25 mouse cellular contexts compared by ENCODE assay signal in genomic region chr11:120064006-120064667, GRCm38 (mm10). TPM values are rescaled to one million over a fixed set of nuclear protein-coding genes. Genes with fewer than 3 reads are reported as not detected.
DNase-seq lines count a peak whose midpoint lies in the region; ATAC-seq and TF ChIP-seq lines count a peak whose summit lies in the region.
"Had no signal": no experiment of that assay in that cellular context is flagged by ENCODE, and none has a peak within 500 bp of the region (broad histone marks: within the 10 kb centered on the region; RNA-seq: fewer than 3 reads in every experiment).

No protein-coding gene starts in this region.

- no peak overlapping the region for H3K27ac ChIP-seq in limb, embryonic 14.5 days (replicated peaks; ENCODE audit: low read depth, low read length)
- H3K27ac ChIP-seq in limb, embryonic 10.5 days = no peak overlapping the region
- H3K27ac ChIP-seq in spleen, adult 2 months (ENCODE audit: insufficient read depth, low read length) = 0 out of 2 replicates have a peak overlapping the region, but pooled peaks have one; percentile 41
- H3K27ac ChIP-seq in limb, embryonic 15.5 days = no peak overlapping the region
- H3K27ac ChIP-seq in layer of hippocampus, adult 2 months = no peak overlapping the region
- H3K27ac ChIP-seq: embryonic facial prominence, embryonic 10.5 days; forebrain, embryonic 15.5 days; hindbrain, embryonic 10.5 days; midbrain, embryonic 15.5 days; stomach, embryonic 15.5 days had no signal

- H3K4me1 ChIP-seq in limb, embryonic 14.5 days (ENCODE audit: control insufficient read depth, insufficient read depth, low read length) = no peaks in the 10 kb centered on the region
- peaks cover 23% of the 10 kb centered on the region for H3K4me1 ChIP-seq in limb, embryonic 10.5 days
- no peaks in the 10 kb centered on the region; the same call in 1 of the 2 replicates for H3K4me1 ChIP-seq in spleen, adult 2 months (ENCODE audit: control insufficient read depth, insufficient read depth, insufficient read length)
- no peaks in the 10 kb centered on the region for H3K4me1 ChIP-seq in limb, embryonic 15.5 days
- H3K4me1 ChIP-seq: forebrain, embryonic 15.5 days; midbrain, embryonic 15.5 days; stomach, embryonic 15.5 days had no signal

- H3K9me3 ChIP-seq in limb, embryonic 14.5 days (ENCODE audit: control insufficient read depth, low read length) = no peaks in the 10 kb centered on the region
- H3K9me3 ChIP-seq in limb, embryonic 10.5 days (replicated peaks) = no peaks in the 10 kb centered on the region
- H3K9me3 ChIP-seq in limb, embryonic 15.5 days = no peaks in the 10 kb centered on the region
- H3K9me3 ChIP-seq: embryonic facial prominence, embryonic 10.5 days; forebrain, embryonic 15.5 days; heart, embryonic 12.5 days; hindbrain, embryonic 10.5 days; midbrain, embryonic 15.5 days; stomach, embryonic 15.5 days had no signal

- H3K4me3 ChIP-seq in limb, embryonic 14.5 days (replicated peaks; ENCODE audit: low read length) = no peak overlapping the region
- no peak overlapping the region for H3K4me3 ChIP-seq in limb, embryonic 10.5 days
- no peak overlapping the region for H3K4me3 ChIP-seq in spleen, adult 2 months (ENCODE audit: extremely low read depth, insufficient read depth, insufficient read length)
- no peak overlapping the region for H3K4me3 ChIP-seq in limb, embryonic 15.5 days
- no peak overlapping the region for H3K4me3 ChIP-seq in layer of hippocampus, adult 2 months
- H3K4me3 ChIP-seq: embryonic facial prominence, embryonic 10.5 days; forebrain, embryonic 15.5 days; heart, embryonic 12.5 days; hindbrain, embryonic 10.5 days; midbrain, embryonic 15.5 days; stomach, embryonic 15.5 days had no signal

- ATAC-seq in limb, embryonic 14.5 days (ENCODE audit: low FRiP score, low read depth) = peak; percentile 20; the same call in 1 of the 2 replicates
- 0 out of 2 replicates have a peak, but pooled peaks have one; percentile 16 for ATAC-seq in limb, embryonic 15.5 days (ENCODE audit: insufficient number of reproducible peaks, low FRiP score, low TSS enrichment, low read depth)
- 0 out of 2 replicates have a peak, but pooled peaks have one; percentile 15 for ATAC-seq in neutrophil, adult 5-6 weeks (ENCODE audit: extremely low read depth, insufficient number of reproducible peaks, low FRiP score, poor library complexity, severe bottlenecking)
- ATAC-seq: activated CD4-positive, CD25-positive, alpha-beta regulatory T cell, adult 4 months; forebrain, embryonic 15.5 days had no signal

- no peaks in the 10 kb centered on the region for H3K27me3 ChIP-seq in limb, embryonic 14.5 days (ENCODE audit: control insufficient read depth, insufficient read depth, low read length)
- H3K27me3 ChIP-seq in limb, embryonic 10.5 days (ENCODE audit: low read depth, poor library complexity, severe bottlenecking) = no peaks in the 10 kb centered on the region
- H3K27me3 ChIP-seq in spleen, adult 2 months (ENCODE audit: control insufficient read depth, insufficient read depth, low read length) = no peaks in the 10 kb centered on the region
- H3K27me3 ChIP-seq in limb, embryonic 15.5 days = no peaks in the 10 kb centered on the region
- H3K27me3 ChIP-seq: forebrain, embryonic 15.5 days; heart, embryonic 12.5 days; midbrain, embryonic 15.5 days; stomach, embryonic 15.5 days had no signal

- 92% methylated on average over 13 of the region's 13 CpGs for WGBS in limb, embryonic 14.5 days
- WGBS in limb, embryonic 10.5 days = 89% methylated on average over 12 of the region's 13 CpGs
- 51% methylated on average over 13 of the region's 13 CpGs for WGBS in spleen, adult 2 months
- 84% methylated on average over 13 of the region's 13 CpGs for WGBS in limb, embryonic 15.5 days

- no peak for DNase-seq in limb, embryonic 14.5 days (ENCODE audit: low spot score)
- DNase-seq in limb, embryonic 10.5 days (ENCODE audit: low spot score) = no peak
- no peak for DNase-seq in spleen, adult 2 months (ENCODE audit: low read depth in 1 of 2, low spot score in 2 of 2)
- no peak for DNase-seq in spleen, postnatal 14 days (ENCODE audit: low spot score in 2 of 2)
- DNase-seq in layer of hippocampus, adult 2 months (ENCODE audit: low spot score in 2 of 2) = no peak
- no peak for DNase-seq in urinary bladder, postnatal 14 days (ENCODE audit: low spot score)
- DNase-seq: adrenal gland, adult 8-10 months; B cell, adult 2 months; cerebellum, adult 8-10 months; gastrocnemius, postnatal 10 days; heart, postnatal 10 days; kidney, adult 8-10 months; kidney, postnatal 14 days; lung, adult 2 months; lung, postnatal 14 days; thymus, postnatal 25 days had no signal

- H3K9ac ChIP-seq in limb, embryonic 14.5 days (ENCODE audit: low read depth, low read length, severe bottlenecking) = no peak overlapping the region
- H3K9ac ChIP-seq in limb, embryonic 15.5 days = no peak overlapping the region
- H3K9ac ChIP-seq: forebrain, embryonic 15.5 days; heart, embryonic 12.5 days; midbrain, embryonic 15.5 days; stomach, embryonic 15.5 days had no signal

- no peak for TF ChIP-seq POLR2A in limb, embryonic 14.5 days (IDR thresholded peaks at IDR 0.05; ENCODE audit: borderline replicate concordance, extremely low read depth, insufficient read depth, insufficient read length)
- no peak for TF ChIP-seq POLR2A in spleen, adult 2 months (IDR thresholded peaks at IDR 0.05; ENCODE audit: low read depth, low read length)

- no peak overlapping the region for H3K4me2 ChIP-seq in limb, embryonic 14.5 days (replicated peaks; ENCODE audit: low read depth, low read length, severe bottlenecking)
- no peak overlapping the region for H3K4me2 ChIP-seq in limb, embryonic 15.5 days
- H3K4me2 ChIP-seq: forebrain, embryonic 15.5 days; heart, embryonic 12.5 days; midbrain, embryonic 15.5 days; stomach, embryonic 15.5 days had no signal

- no peak for TF ChIP-seq CTCF in spleen, adult 2 months (IDR thresholded peaks at IDR 0.05; ENCODE audit: extremely low read depth, insufficient read depth, insufficient read length, insufficient replicate concordance)
- TF ChIP-seq CTCF in layer of hippocampus, adult 2 months (conservative IDR thresholded peaks at IDR 0.05) = no peak

- peaks cover 53% of the 10 kb centered on the region for H3K36me3 ChIP-seq in limb, embryonic 14.5 days (ENCODE audit: control insufficient read depth, insufficient read depth, low read length)
- H3K36me3 ChIP-seq in limb, embryonic 10.5 days = peaks cover 60% of the 10 kb centered on the region
- H3K36me3 ChIP-seq in spleen, adult 2 months (ENCODE audit: control insufficient read depth, insufficient read depth, low read length) = no peaks in the 10 kb centered on the region
- H3K36me3 ChIP-seq in limb, embryonic 15.5 days = peaks cover 58% of the 10 kb centered on the region

RNA-seq across cellular contexts. Expression of gene Aatk, which starts 17.2 kb away (rescaled TPM):
- 14.8 and 19.0 TPM in 2 replicates for polyA plus RNA-seq in limb, embryonic 14.5 days (2012; rRNA removed)
- polyA plus RNA-seq in limb, embryonic 14.5 days (2014; fragmentation: Nextera tagmentation; extraction: Ambion mirVana) = 5.9 and 8.1 TPM in 2 replicates
- polyA plus RNA-seq in limb, embryonic 10.5 days (2016; fragmentation: Nextera tagmentation; extraction: Ambion mirVana) = 0.78 and 1.7 TPM in 2 replicates
- 7.4 and 9.1 TPM in 2 replicates for polyA plus RNA-seq in spleen, adult 2 months (2012; rRNA removed)
- 6.1 and 7.1 TPM in 2 replicates for polyA plus RNA-seq in limb, embryonic 15.5 days (2015; fragmentation: Nextera tagmentation; extraction: Ambion mirVana)
- total RNA-seq in neutrophil, adult 5-6 weeks (2017) = 14.4 and 16.2 TPM in 2 replicates
- 100 to 1,000 TPM; 196 to 207 TPM for total RNA-seq in layer of hippocampus, adult 2 months (2021)
- polyA plus RNA-seq: activated CD4-positive, CD25-positive, alpha-beta regulatory T cell, adult 4 months had no signal

RNA-seq across cellular contexts. Expression of gene Cep131, which starts 22.5 kb away (rescaled TPM):
- 26.6 and 31.7 TPM in 2 replicates for polyA plus RNA-seq in limb, embryonic 14.5 days (2012; rRNA removed)
- polyA plus RNA-seq in limb, embryonic 14.5 days (2014; fragmentation: Nextera tagmentation; extraction: Ambion mirVana) = 23.3 and 23.8 TPM in 2 replicates
- 46.7 and 55.2 TPM in 2 replicates for polyA plus RNA-seq in limb, embryonic 10.5 days (2016; fragmentation: Nextera tagmentation; extraction: Ambion mirVana)
- polyA plus RNA-seq in spleen, adult 2 months (2012; rRNA removed) = 4.5 and 7.5 TPM in 2 replicates
- polyA plus RNA-seq in limb, embryonic 15.5 days (2015; fragmentation: Nextera tagmentation; extraction: Ambion mirVana) = 20.9 and 21.3 TPM in 2 replicates
- 6.3 and 12.6 TPM in 2 replicates for total RNA-seq in neutrophil, adult 5-6 weeks (2017)
- total RNA-seq in layer of hippocampus, adult 2 months (2021) = 10 to 100 TPM; 35.6 to 37.0 TPM

RNA-seq across cellular contexts. Expression of gene Tepsin, which starts 34.4 kb away (rescaled TPM):
- polyA plus RNA-seq in limb, embryonic 14.5 days (2012; rRNA removed) = 50.4 and 61.9 TPM in 2 replicates
- polyA plus RNA-seq in limb, embryonic 14.5 days (2014; fragmentation: Nextera tagmentation; extraction: Ambion mirVana) = 14.8 and 17.1 TPM in 2 replicates
- polyA plus RNA-seq in limb, embryonic 10.5 days (2016; fragmentation: Nextera tagmentation; extraction: Ambion mirVana) = 21.4 and 23.0 TPM in 2 replicates
- 34.3 and 44.0 TPM in 2 replicates for polyA plus RNA-seq in spleen, adult 2 months (2012; rRNA removed)
- polyA plus RNA-seq in limb, embryonic 15.5 days (2015; fragmentation: Nextera tagmentation; extraction: Ambion mirVana) = 17.8 TPM in 2 replicates
- total RNA-seq in neutrophil, adult 5-6 weeks (2017) = 15.5 and 30.6 TPM in 2 replicates
- 10 to 100 TPM; 16.3 to 17.1 TPM for total RNA-seq in layer of hippocampus, adult 2 months (2021)

RNA-seq across cellular contexts. Expression of gene Ndufaf8, which starts 34.6 kb away (rescaled TPM):
- polyA plus RNA-seq in limb, embryonic 14.5 days (2012; rRNA removed) = 33.9 and 40.0 TPM in 2 replicates
- polyA plus RNA-seq in limb, embryonic 14.5 days (2014; fragmentation: Nextera tagmentation; extraction: Ambion mirVana) = 81.2 and 85.2 TPM in 2 replicates
- polyA plus RNA-seq in limb, embryonic 10.5 days (2016; fragmentation: Nextera tagmentation; extraction: Ambion mirVana) = 78.5 and 83.8 TPM in 2 replicates
- 31.0 and 33.8 TPM in 2 replicates for polyA plus RNA-seq in spleen, adult 2 months (2012; rRNA removed)
- 67.0 and 76.6 TPM in 2 replicates for polyA plus RNA-seq in limb, embryonic 15.5 days (2015; fragmentation: Nextera tagmentation; extraction: Ambion mirVana)
- 8.8 and 11.3 TPM in 2 replicates for total RNA-seq in neutrophil, adult 5-6 weeks (2017)
- 10 to 100 TPM; 35.2 to 46.9 TPM for total RNA-seq in layer of hippocampus, adult 2 months (2021)
